Mouse (Mus musculus) CH12.LX (cell line): ENCODE results near the gene Tomm22. TPM values are rescaled to one million over a fixed set of nuclear protein-coding genes. Genes with fewer than 3 reads are reported as not detected.
A peak's percentile ranks its signal among the peaks of the same experiment; 100 is the strongest.
"Not testable (repeated sequence)": the region's sequence is repeated elsewhere in the genome, so short reads cannot be mapped to it uniquely, and the experiment has no call there.

Source experiments
- DNase-seq: peaks from one replicate; pipeline ENCODE4 v3.0.0-alpha.2; 2013; ENCODE audit errors: extremely low read depth
- H3K27ac ChIP-seq: 2 replicates; pipeline ENCODE4 v1.5.1; 2012; ENCODE audit warnings: low read depth, mild to moderate bottlenecking, control low read depth, moderate library complexity; ENCODE audit not compliant: insufficient read depth
- H3K27me3 ChIP-seq: replicated peaks from 2 replicates; pipeline ENCODE3; 2012; ENCODE audit warnings: inconsistent platforms
- H3K36me3 ChIP-seq, 2 experiments: replicated peaks in 1 of 2; 2 replicates each; pipeline versions ENCODE3 to v1.6.1; 2012; ENCODE audit warnings: inconsistent platforms in 1 of 2, low read length in 1 of 2, mild to moderate bottlenecking in 1 of 2, mixed read lengths in 1 of 2, moderate library complexity in 1 of 2; ENCODE audit not compliant: control insufficient read depth in 1 of 2, insufficient read depth in 1 of 2
- H3K4me1 ChIP-seq, 2 experiments: 2 replicates each; pipeline ENCODE4 v1.6.1; 2012; ENCODE audit warnings: inconsistent platforms in 1 of 2, moderate library complexity in 1 of 2; ENCODE audit not compliant: insufficient read depth in 2 of 2, control insufficient read depth in 1 of 2
- H3K4me2 ChIP-seq: 2 replicates; pipeline ENCODE4 v1.6.1; 2012; ENCODE audit warnings: low read depth, mild to moderate bottlenecking, control low read depth; ENCODE audit not compliant: poor library complexity, insufficient read depth, severe bottlenecking
- H3K4me3 ChIP-seq, 3 experiments: fragments of 150-350 bp in 1 of 3; sonication (generic) in 1 of 3; replicated peaks in 1 of 3; 2 replicates each; pipeline versions ENCODE3 to v1.5.1; 2011 to 2012; ENCODE audit warnings: low read depth in 2 of 3, low read length in 2 of 3, mild to moderate bottlenecking in 2 of 3, moderate library complexity in 2 of 3, control low read depth in 1 of 3, improper control_type of control experiment in 1 of 3, inconsistent platforms in 1 of 3, mixed read lengths in 1 of 3; ENCODE audit not compliant: poor library complexity in 1 of 3
- H3K79me2 ChIP-seq: replicated peaks from 2 replicates; pipeline ENCODE4 v1.6.1; 2012; ENCODE audit warnings: mild to moderate bottlenecking, moderate library complexity; ENCODE audit not compliant: control insufficient read depth, poor library complexity, insufficient read depth, severe bottlenecking; ENCODE audit errors: extremely low read depth
- H3K9ac ChIP-seq: 2 replicates; pipeline ENCODE4 v1.6.1; 2012; ENCODE audit warnings: low read depth, mild to moderate bottlenecking, control low read depth, moderate library complexity; ENCODE audit not compliant: insufficient read depth
- H3K9me3 ChIP-seq: replicated peaks from 2 replicates; pipeline ENCODE3; 2012; ENCODE audit warnings: low read length, inconsistent platforms, mixed read lengths
- BHLHE40 ChIP-seq: IDR thresholded peaks from 2 replicates; pipeline ENCODE4 v1.6.1; 2011; ENCODE audit warnings: mild to moderate bottlenecking, low read depth, low read length, improper control_type of control experiment
- CHD1 ChIP-seq: IDR thresholded peaks from 2 replicates; pipeline ENCODE4 v1.6.1; 2012; ENCODE audit warnings: low read depth, low read length, improper control_type of control experiment, inconsistent platforms
- E2F4 ChIP-seq: IDR thresholded peaks from 2 replicates; pipeline ENCODE4 v1.6.1; 2011; ENCODE audit warnings: low read depth, low read length, improper control_type of control experiment; ENCODE audit not compliant: insufficient replicate concordance
- EP300 ChIP-seq: IDR thresholded peaks from 2 replicates; pipeline ENCODE4 v1.6.1; 2011; ENCODE audit warnings: low read length, improper control_type of control experiment
- GABPA ChIP-seq: IDR thresholded peaks from 2 replicates; pipeline ENCODE4 v1.6.1; 2012; ENCODE audit warnings: low read depth, low read length, improper control_type of control experiment, inconsistent platforms; ENCODE audit not compliant: insufficient replicate concordance
- IRF4 ChIP-seq: IDR thresholded peaks from 2 replicates; pipeline ENCODE4 v1.6.1; 2014; ENCODE audit warnings: low read depth, mild to moderate bottlenecking, inconsistent platforms, low read length, improper control_type of control experiment
- JUN ChIP-seq: IDR thresholded peaks from 2 replicates; pipeline ENCODE4 v1.6.1; 2011; ENCODE audit warnings: low read depth, mild to moderate bottlenecking, low read length, improper control_type of control experiment, moderate library complexity; ENCODE audit not compliant: insufficient read depth
- JUND ChIP-seq: conservative IDR thresholded peaks from 2 replicates; pipeline ENCODE4 v1.6.1; 2011; ENCODE audit warnings: low read depth, low read length, improper control_type of control experiment
- MAX ChIP-seq: IDR thresholded peaks from 2 replicates; pipeline ENCODE4 v1.6.1; 2011; ENCODE audit warnings: low read length, improper control_type of control experiment
- MEF2A ChIP-seq: IDR thresholded peaks from 2 replicates; pipeline ENCODE4 v1.6.1; 2014; ENCODE audit warnings: low read depth, mild to moderate bottlenecking, inconsistent platforms, low read length, improper control_type of control experiment, borderline replicate concordance
- PAX5 ChIP-seq: IDR thresholded peaks from 2 replicates; pipeline ENCODE4 v1.6.1; 2012; ENCODE audit warnings: low read length, inconsistent platforms, mixed read lengths
- POLR2A ChIP-seq: IDR thresholded peaks from 2 replicates; pipeline ENCODE4 v1.6.1; 2011; ENCODE audit warnings: low read depth, mild to moderate bottlenecking, improper control_type of control experiment, low read length
- RCOR1 ChIP-seq: conservative IDR thresholded peaks from 2 replicates; pipeline ENCODE4 v1.6.1; 2012; ENCODE audit warnings: low read depth, mild to moderate bottlenecking, inconsistent platforms, low read length, improper control_type of control experiment
- SMC3 ChIP-seq: IDR thresholded peaks from 2 replicates; pipeline ENCODE4 v1.6.1; 2011; ENCODE audit warnings: low read depth, low read length, improper control_type of control experiment
- TBP ChIP-seq: conservative IDR thresholded peaks from 2 replicates; pipeline ENCODE4 v1.6.1; 2011; ENCODE audit warnings: low read depth, low read length, improper control_type of control experiment
- TCF12 ChIP-seq: IDR thresholded peaks from 2 replicates; pipeline ENCODE4 v1.6.1; 2014; ENCODE audit warnings: low read depth, mild to moderate bottlenecking, inconsistent platforms, low read length, improper control_type of control experiment
- UBTF ChIP-seq: IDR thresholded peaks from 2 replicates; pipeline ENCODE4 v1.6.1; 2012; ENCODE audit warnings: low read depth, mild to moderate bottlenecking, inconsistent platforms, low read length, improper control_type of control experiment, moderate library complexity
- USF1 ChIP-seq: IDR thresholded peaks from 2 replicates; pipeline ENCODE4 v1.6.1; 2014; ENCODE audit warnings: low read depth, mild to moderate bottlenecking, inconsistent platforms, low read length, improper control_type of control experiment
- USF2 ChIP-seq: conservative IDR thresholded peaks from 2 replicates; pipeline ENCODE4 v1.6.1; 2011; ENCODE audit warnings: low read depth, low read length, improper control_type of control experiment
- ZC3H11A ChIP-seq: IDR thresholded peaks from 2 replicates; pipeline ENCODE4 v1.6.1; 2012; ENCODE audit warnings: low read depth, mild to moderate bottlenecking, inconsistent platforms, low read length, improper control_type of control experiment
- ZKSCAN1 ChIP-seq: IDR thresholded peaks from 2 replicates; pipeline ENCODE4 v1.6.1; 2012; ENCODE audit warnings: low read depth, inconsistent platforms, low read length, improper control_type of control experiment, borderline replicate concordance
- ZMIZ1 ChIP-seq: IDR thresholded peaks from 2 replicates; pipeline ENCODE4 v1.6.1; 2012; ENCODE audit warnings: low read depth, mild to moderate bottlenecking, inconsistent platforms, low read length, improper control_type of control experiment
- dilution Hi-C: fragments of 300-500 bp; cut with MboI; formaldehyde crosslinking; loops from 2 replicates; pipeline ENCODE4 v1.14.3; 2020; ENCODE audit warnings: low sequenced_read_pairs; ENCODE audit not compliant: extremely low pct_unique_long_range_greater_than_20kb, extremely low pct_ligation_motif_present
- in situ Hi-C: fragments of 300-500 bp; cut with MboI; formaldehyde crosslinking; loops from 3 replicates; pipeline ENCODE4 v1.14.3; 2019; ENCODE audit warnings: low sequenced_read_pairs, low pct_ligation_motif_present, low pct_unique_long_range_greater_than_20kb, mixed read lengths
- polyA plus RNA-seq: library from polyadenylated mRNA; unstranded; fragments of >175 nt; gene quantifications from 2 replicates; pipeline ENCODE4 v1.2.1, GENCODE M21; 2012; ENCODE audit warnings: low read depth; ENCODE audit not compliant: insufficient read length
- total RNA-seq, 2 experiments: library from RNA; depleted of rRNA; stranded (reverse); fragments of 300-350 nt in 1 of 2; fragments of >200 nt in 1 of 2; gene quantifications; 2 replicates each; pipeline ENCODE4 v1.2.3; 2012 to 2014

Tomm22 gene
- total and polyA plus RNA-seq, 3 experiments: 109 to 496 (median 234) TPM

DNA sequence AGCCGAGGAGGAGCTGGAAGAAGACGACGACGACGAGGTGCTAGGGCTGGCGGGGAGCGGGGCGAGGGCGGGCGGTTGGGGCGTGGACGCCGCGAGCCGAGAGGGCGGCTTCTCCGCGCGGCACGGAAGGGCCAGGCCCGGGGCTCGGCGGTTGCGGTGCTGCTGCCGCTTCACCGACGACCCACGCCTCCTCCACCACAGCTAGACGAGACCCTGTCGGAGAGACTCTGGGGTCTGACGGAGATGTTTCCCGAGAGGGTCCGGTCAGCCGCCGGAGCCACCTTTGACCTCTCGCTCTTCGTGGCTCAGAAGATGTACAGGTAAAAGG is 275 bp downstream of the Tomm22 start:
- dilution Hi-C loops: no loop called here
- DNase-seq: no peak
- H3K4me3 ChIP-seq: peak overlapping the region; percentile 89 to 96 (median 89)

DNA sequence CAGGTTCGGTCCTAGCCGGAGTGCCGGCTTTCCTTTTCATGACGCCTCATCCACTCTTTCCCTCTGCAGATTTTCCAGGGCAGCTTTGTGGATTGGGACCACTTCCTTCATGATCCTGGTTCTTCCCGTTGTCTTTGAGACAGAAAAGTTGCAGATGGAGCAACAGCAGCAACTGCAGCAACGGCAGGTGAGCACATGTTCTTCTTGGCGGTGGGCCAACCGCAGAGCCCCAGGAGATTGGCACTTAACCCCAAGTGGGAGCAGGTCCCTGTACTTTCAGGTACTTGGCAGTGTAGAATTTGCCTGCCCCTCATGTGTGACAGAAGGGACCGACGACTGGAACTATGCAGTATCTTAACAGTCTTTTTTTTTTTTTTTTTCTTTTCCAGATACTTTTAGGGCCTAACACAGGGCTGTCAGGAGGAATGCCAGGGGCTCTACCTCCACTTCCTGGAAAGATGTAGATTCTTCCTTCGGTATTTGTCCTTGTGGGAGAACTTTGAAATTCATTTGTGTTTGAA is 1.2 kb downstream of the Tomm22 start:
- H3K9me3 ChIP-seq, H3K27ac ChIP-seq, DNase-seq, H3K27me3 ChIP-seq, dilution Hi-C loops, in situ Hi-C loops: not testable (repeated sequence)
- peaks cover 2 to 24% of the 10 kb centered on the region in 2 experiments for H3K4me1 ChIP-seq
- peaks cover 40 to 63% of the 10 kb centered on the region in 2 experiments for H3K36me3 ChIP-seq
- H3K4me2 ChIP-seq: peak overlapping the region; percentile 96
- peak overlapping the region; percentile 57 to 89 (median 62) for H3K4me3 ChIP-seq
- H3K79me2 ChIP-seq: peaks cover 21% of the 10 kb centered on the region
- H3K9ac ChIP-seq: peak overlapping the region; percentile 46; the same call in 1 of the 2 replicates

More for the DNA sequence above, 275 bp downstream of the Tomm22 start:
- Histone ChIP-seq H3K27me3 (no peaks in the 10 kb centered on the region), H3K9me3 (no peaks in the 10 kb centered on the region), H3K27ac (peak overlapping the region; percentile 42), H3K79me2 (peaks cover 21% of the 10 kb centered on the region), H3K9ac (peak overlapping the region; percentile 84), H3K4me2 (no peak overlapping the region), H3K4me1 (peaks cover 2 to 24% of the 10 kb centered on the region in 2 experiments), H3K36me3 (peaks cover 39 to 63% of the 10 kb centered on the region in 2 experiments)
- in situ Hi-C loops: no loop called here
- TF ChIP-seq USF1 (no peak), ZC3H11A (no peak), E2F4 (no peak), PAX5 (no peak), ZKSCAN1 (no peak), JUND (no peak), MEF2A (no peak), MAX (no peak), GABPA (no peak), RCOR1 (no peak), BHLHE40 (no peak), TBP (no peak), TCF12 (no peak), POLR2A (no peak)

DNA sequence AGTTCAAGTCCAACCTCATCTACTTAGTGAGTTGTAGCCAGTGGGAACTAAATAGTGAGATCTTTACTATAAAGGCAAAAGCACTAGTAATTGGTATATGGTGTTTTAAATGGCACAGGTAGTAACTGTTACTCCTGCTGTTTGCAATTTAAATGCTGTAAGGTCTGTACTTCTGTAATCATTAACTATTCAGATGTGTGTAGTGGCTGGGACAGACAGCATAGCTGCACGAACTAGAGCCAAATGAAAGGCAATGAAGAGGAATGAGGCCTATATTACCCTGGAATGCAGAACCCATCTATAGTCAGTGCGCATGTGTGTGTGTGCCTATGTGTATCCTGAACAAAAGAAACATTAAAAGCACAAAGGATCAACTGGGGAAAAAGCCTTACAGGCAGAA is 7.3 kb downstream of the Tomm22 start:
- Histone ChIP-seq H3K4me1 (peaks cover 3 to 29% of the 10 kb centered on the region in 2 experiments; a peak in 2 of 4 replicates), H3K9ac (no peak overlapping the region), H3K27me3 (no peaks in the 10 kb centered on the region), H3K27ac (no peak overlapping the region), H3K4me2 (no peak overlapping the region), H3K79me2 (peaks cover 35% of the 10 kb centered on the region)
- TF ChIP-seq EP300 (no peak), CHD1 (no peak), SMC3 (no peak), ZMIZ1 (no peak), JUN (no peak), ZC3H11A (no peak), MAX (no peak), IRF4 (no peak), USF2 (no peak), UBTF (no peak), E2F4 (no peak), RCOR1 (no peak)
- TF ChIP-seq, all 38 proteins: peak for 0
- no peak for DNase-seq
- in situ Hi-C loops: no loop called here
- no peak overlapping the region for H3K4me3 ChIP-seq
- dilution Hi-C loops: no loop called here
- H3K9me3 ChIP-seq: no peaks in the 10 kb centered on the region
- H3K36me3 ChIP-seq: peaks cover 39 to 80% of the 10 kb centered on the region in 2 experiments
